Mouse (Mus musculus) mesoderm, embryonic 11.5 days (tissue): ENCODE data around the gene Atp5j2.

Source experiments
- DNase-seq: peaks from one replicate; pipeline ENCODE4 v3.0.0-alpha.2; 2012; ENCODE audit warnings: low read depth, low spot score

Gene Atp5j2

GRCm38 (mm10) chr5:145201321-145201991 lies 9.6 kb upstream of the Atp5j2 start, which contains the start of gene Zkscan14:
TSS of gene Zkscan14 (minus strand) at chr5:145201868.
- peak; percentile 88 for DNase-seq

GRCm38 (mm10) chr5:145200387-145200786 lies 8.5 kb upstream of the Atp5j2 start:
- no peak for DNase-seq

- peak; percentile 92 for DNase-seq
Observed at GRCm38 (mm10) chr5:145190875-145191798, 725 bp downstream of the Atp5j2 start.

DNA sequence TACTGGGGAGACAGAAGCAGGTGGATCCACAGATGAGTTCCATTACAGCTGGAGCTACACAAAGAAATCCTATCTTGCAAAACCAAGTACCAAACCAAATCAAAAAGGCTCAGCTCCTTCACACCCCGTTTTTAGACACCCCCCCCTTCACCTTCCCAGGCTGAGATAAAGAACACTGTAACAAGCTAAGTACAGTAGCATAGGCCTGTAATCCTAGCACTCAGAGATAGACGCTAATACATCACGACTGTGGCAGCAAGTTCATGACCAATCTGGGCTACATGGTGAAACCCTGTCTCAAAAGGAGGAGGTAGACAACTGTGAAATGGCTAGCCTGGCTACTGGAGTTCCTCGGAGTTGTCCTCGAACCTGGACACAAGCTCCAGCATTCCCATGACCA lies 1.5 kb downstream of the Atp5j2 start:
- DNase-seq = no peak

DNA sequence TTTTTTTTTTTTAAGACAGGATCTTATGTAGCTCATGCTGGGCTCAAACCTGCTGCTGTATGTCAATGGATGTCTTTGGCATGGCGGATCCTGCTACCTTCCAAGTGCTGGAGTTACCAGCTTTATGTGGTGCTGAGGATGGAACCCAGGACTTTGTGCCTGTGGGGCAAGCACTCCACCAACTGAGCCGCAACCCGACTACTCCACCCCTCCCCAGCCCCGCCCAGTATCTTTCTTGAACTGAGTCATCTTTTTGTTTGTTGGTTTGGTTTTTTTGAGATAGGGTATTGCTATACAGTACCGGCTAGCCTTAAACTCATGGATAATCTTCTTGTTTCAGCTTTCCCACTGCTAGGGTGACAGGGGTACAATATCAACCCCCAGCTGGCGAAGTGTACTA lies 2.4 kb downstream of the Atp5j2 start:
- DNase-seq = no peak

DNA sequence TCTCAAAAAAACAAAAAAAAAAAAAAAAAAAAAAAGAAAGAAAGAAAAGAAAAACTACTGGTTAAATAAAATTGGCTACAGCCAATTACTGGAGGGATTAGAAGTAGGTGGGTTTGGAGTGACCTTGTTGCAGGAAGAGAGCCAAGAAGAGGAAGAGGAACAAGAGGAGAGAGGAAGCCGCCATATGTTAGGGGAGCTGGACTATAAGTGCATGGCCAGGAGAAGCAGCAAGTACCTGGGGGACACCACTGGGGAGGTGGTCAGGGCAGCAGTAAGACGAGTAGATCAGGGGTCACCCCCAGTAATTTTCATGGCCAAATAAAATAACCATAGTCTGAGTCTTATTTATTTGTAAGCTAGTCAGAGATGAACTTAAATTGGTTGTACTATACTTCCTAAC lies 6.6 kb downstream of the Atp5j2 start:
- no peak for DNase-seq

- no peak for DNase-seq
Observed at GRCm38 (mm10) chr5:145178461-145178980, 13.3 kb downstream of the Atp5j2 start.

GRCm38 (mm10) chr5:145167306-145167661 lies 24.6 kb downstream of the Atp5j2 start:
- DNase-seq = peak; percentile 14

- DNase-seq = peak; percentile 99
Observed at GRCm38 (mm10) chr5:145166536-145167305, 25.1 kb downstream of the Atp5j2 start, which contains the start of the genes Ptcd1 and Cpsf4. TSS of gene Ptcd1 (minus strand) at chr5:145167108. TSS of gene Cpsf4 (plus strand) at chr5:145167213.

- no peak for DNase-seq
Observed at GRCm38 (mm10) chr5:145165184-145165583, 26.7 kb downstream of the Atp5j2 start.

DNA sequence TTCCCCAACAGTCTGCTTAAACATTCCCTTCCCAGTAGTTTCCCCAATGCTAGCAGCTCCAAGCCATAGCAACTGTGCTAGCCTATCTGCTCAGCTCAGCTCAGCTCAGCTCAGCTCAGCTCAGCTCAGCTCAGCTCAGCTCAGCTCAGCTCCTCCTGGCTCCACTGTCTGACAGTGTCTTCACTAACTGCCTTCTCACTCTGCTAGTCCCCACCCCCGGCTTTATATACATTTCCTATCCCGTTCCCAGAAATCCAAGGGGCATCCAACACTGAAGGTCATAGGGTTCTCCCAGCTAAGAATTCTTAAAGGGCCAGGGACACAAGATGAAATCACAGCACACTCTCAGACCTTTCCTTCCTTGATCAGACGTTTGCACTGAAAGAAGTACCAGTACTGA lies 27.2 kb downstream of the Atp5j2 start:
- no peak for DNase-seq

DNA sequence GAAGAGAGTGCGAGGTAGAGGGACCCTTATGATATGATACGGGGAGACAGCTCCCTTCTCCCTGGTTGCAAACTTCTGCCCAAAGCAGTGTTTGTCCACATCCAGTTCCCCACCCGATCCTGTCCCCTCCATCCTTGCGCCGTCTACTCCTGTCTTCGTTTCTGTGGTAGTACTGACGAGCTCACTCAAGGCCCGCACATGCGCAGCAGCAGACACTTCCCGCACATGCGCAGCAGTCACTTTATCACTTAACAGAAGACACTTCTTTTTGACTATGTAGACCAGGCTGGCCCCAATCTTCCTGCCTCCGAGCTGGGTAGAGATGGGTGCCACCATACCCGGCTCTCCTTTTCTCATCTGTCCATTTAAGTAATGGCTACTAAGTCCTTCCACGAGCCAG lies 30.5 kb downstream of the Atp5j2 start:
- DNase-seq = no peak

GRCm38 (mm10) chr5:145152690-145153089 lies 39.2 kb downstream of the Atp5j2 start:
- no peak for DNase-seq

DNA sequence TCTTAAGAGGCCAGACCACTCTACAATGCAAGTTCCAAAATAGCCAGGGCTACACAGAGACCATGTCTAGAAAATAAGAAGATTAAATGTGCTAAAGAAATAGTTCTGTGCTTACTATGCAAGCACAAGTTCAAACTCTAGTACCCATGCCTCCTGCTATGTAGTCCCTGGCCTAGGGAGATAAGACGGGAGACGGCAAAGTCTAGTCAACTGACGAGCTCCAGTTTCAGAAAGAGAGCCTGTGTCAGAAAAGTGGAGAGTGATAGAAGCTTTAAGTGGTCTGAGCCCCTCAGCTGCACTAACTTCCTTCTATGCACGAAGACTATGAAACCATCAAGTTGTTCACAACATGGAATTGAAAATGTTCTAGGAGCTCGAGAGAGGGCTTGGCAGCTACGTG lies 42.6 kb downstream of the Atp5j2 start:
- DNase-seq = no peak

GRCm38 (mm10) chr5:145147748-145148147 lies 44.1 kb downstream of the Atp5j2 start:
- DNase-seq = no peak

DNA sequence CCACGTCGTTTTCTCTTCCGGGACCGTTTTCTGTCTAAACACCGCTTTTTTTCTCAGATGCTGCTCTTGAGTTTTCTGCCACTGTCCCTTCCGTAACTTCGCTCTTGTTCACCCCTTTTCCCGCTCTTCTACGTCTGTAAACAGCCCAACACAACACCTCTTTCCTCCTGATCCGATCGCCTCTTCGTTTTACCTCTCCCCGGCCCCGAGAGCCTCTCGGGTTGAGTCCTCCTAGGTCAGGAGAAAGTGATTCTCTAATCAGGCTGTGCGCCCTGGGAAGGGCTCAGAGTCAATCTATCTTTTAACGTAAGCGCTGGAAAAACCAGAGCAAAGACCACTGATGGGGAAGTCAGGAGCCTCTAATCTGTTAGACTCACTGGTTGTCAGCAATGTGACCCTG lies 51.3 kb downstream of the Atp5j2 start:
- DNase-seq = no peak

DNA sequence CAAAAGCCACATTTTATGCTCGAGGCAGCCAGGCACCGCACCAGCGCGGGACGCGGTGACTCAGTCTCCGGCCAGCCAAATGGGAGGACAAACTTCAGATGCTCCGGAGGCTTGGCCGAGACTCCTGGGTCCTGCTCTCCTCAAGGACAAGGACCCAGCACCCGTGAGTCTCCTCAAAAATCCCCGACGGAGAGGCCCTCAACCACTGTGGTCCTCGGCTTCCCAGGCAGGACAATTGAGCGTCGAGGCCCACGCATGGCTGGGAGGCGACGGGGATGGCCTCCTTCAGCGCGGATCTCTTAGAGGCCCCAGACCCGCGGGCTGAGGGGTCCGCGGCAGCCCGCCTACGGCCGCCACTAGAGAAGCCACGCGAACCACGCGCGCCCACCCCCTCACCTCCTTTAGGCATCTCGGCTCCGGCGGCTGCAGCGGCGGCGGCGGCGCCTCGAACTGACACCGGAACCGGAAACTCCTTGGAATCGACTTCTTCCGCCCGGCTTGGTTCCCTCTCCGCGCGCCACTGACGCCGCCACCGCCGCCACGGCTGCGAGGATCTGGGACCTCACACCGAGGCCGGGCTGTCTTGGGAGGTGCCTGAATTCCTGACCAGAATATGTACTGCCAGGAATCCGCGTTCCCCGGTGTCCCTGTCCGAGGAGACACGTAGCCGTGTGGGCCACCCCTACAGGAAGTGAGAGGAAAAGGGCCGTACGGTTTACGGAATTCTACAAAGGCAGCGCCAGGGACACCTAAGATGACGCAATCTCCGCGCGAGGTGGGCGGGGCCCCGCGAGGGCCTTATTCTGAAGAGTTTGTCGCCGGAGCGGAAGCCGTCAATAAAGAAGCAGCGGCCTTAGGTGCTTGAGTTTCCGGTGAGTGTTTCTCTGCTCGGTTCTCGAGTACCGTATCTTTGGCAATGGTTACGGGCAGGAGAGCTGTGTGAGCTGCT lies 52.0 kb downstream of the Atp5j2 start, which contains the start of the genes Pdap1 and Bud31:
Gene Pdap1 (minus strand): TSS at position 668 of the 949 bp plus-strand sequence.
Gene Bud31 (plus strand): TSS at position 792 of the 949 bp plus-strand sequence.
- peak; percentile 92 for DNase-seq

DNA sequence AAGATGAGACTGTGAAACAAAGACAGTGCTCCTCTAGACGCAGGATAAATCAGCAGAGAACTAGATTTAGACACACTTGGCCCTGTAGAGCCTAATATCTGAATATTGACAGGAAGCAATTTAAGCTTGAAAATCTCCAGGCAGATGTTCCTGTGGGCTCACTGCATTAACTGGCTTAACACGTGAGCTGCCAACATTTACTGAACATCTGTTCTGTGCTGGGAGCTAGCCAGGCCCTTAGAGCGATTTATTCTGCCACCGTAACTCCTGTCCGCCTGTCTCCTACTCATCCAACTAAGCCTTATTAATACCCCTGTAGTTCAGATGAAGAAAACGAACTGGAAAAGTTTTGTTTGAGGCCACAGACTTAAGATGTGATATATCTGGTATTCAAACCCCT lies 53.0 kb downstream of the Atp5j2 start:
- no peak for DNase-seq
